Mouse (Mus musculus) E14TG2a.4 (cell line): ENCODE results near the gene Mgat5.

Experiments
- CTCF ChIP-seq: conservative IDR thresholded peaks from 2 replicates; pipeline ENCODE4 v1.5.1; 2014; ENCODE audit warnings: low read length
- NANOG ChIP-seq: IDR thresholded peaks from 2 replicates; pipeline ENCODE4 v1.6.1; 2014; ENCODE audit warnings: borderline replicate concordance, low read length, mixed read lengths
- POU5F1 ChIP-seq: IDR thresholded peaks from 2 replicates; pipeline ENCODE4 v1.6.1; 2014; ENCODE audit warnings: low read length, borderline replicate concordance

- no peak for TF ChIP-seq CTCF
- no peak for TF ChIP-seq POU5F1
- TF ChIP-seq NANOG = no peak
These were observed 169.3 kb downstream of the Mgat5 start for GRCm38 (mm10) chr1:127374157-127374556.
